Mouse (Mus musculus): Measurements from ENCODE around the gene Mtrex.
A peak's percentile ranks its signal among the peaks of the same experiment; 100 is the strongest.

Mtrex gene

DNA sequence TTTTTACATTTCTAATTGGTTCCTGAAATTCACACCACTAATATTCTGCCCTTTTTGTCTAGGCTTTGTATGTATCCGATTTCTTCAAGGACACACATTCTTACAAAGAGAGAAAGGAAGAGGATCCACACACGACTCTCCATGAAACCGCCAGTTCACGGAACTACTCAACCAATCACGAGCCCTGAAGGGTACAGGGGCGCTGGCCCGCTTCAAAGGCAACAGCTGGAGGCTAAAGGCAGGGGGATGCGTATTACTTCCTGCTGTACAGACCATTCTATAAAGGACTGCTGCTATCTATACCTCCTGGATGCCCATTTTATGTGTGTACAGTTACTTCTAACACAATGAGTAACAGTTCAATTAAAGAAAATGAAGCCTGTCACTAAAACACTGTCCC lies 59.8 kb downstream of the Mtrex start:
- DNase-seq (ENCODE audit: low spot score in 2 of 2) = no peak

DNA sequence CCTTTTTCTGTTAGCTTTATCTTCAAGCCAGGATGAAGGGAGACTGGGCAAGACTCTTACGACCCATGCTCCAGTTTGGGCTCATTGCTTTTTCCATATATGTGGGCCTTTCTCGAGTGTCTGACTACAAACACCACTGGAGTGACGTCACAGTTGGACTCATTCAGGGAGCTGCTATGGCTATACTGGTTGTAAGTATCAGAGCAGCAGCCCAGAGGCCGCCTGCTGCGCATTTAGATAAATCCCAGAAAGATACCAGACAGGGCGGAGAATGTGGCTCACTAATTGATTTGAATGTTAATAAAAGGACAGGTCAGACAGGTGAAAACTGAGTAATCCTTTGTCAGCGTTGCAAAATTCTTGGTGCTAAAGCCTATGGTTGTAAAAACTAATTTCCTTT lies 60.4 kb downstream of the Mtrex start:
- no peak for DNase-seq (ENCODE audit: low spot score in 2 of 2)

- DNase-seq (ENCODE audit: low spot score in 2 of 2) = no peak
Observed at GRCm38 (mm10) chr13:112862978-112863677, 64.1 kb downstream of the Mtrex start.

GRCm38 (mm10) chr13:112862342-112862741 lies 64.9 kb downstream of the Mtrex start:
- DNase-seq (ENCODE audit: low spot score in 2 of 2) = no peak

GRCm38 (mm10) chr13:112861825-112862306 lies 65.3 kb downstream of the Mtrex start:
- no peak for DNase-seq (ENCODE audit: low spot score in 2 of 2)

GRCm38 (mm10) chr13:112860911-112861310 lies 66.3 kb downstream of the Mtrex start:
- DNase-seq (ENCODE audit: low spot score in 2 of 2) = no peak

DNA sequence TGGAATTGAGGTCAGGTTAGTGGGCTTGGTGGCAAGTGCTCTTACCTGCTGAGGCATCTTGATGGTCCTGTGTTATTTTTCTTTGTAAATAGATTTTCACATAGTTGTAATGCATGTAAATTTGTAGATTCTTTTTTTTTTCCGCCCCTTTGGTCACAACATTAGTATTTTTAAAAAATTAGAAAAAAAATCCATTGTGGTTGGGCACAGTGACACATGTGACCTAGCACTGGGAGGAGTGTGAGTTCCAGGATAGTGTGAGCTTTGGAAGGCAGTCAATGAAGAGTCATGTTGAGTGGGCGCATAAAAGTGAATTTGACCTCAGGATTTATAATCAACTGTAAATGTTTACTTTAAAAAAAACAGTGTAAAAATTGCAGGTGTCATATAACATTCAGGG lies 66.8 kb downstream of the Mtrex start:
- DNase-seq (ENCODE audit: low spot score in 2 of 2) = no peak

GRCm38 (mm10) chr13:112859574-112860134 lies 67.5 kb downstream of the Mtrex start:
- no peak for DNase-seq (ENCODE audit: low spot score in 2 of 2)

- no peak for DNase-seq (ENCODE audit: low spot score in 2 of 2)
Observed at GRCm38 (mm10) chr13:112857921-112858320, 69.3 kb downstream of the Mtrex start.

DNA sequence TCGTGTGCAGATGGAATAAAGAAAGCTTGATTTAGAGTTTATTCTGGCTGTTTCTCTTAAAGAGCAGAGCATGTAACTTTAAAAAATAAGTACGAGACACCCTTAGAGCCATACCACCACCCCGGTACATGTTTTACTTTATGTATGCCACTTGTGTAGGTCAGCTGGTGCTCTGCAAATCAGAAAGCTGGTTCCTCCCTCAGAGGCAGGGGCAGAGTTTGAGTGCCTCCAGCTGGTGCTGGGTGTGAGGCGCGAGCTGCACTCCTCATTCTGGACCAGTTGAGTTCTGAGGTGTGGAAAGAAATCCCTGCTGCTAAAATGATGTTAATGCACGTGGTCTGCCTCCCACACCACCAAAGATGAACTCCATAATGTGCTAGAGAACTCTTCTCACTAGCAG lies 72.8 kb downstream of the Mtrex start:
- DNase-seq (ENCODE audit: low spot score in 2 of 2) = no peak

DNA sequence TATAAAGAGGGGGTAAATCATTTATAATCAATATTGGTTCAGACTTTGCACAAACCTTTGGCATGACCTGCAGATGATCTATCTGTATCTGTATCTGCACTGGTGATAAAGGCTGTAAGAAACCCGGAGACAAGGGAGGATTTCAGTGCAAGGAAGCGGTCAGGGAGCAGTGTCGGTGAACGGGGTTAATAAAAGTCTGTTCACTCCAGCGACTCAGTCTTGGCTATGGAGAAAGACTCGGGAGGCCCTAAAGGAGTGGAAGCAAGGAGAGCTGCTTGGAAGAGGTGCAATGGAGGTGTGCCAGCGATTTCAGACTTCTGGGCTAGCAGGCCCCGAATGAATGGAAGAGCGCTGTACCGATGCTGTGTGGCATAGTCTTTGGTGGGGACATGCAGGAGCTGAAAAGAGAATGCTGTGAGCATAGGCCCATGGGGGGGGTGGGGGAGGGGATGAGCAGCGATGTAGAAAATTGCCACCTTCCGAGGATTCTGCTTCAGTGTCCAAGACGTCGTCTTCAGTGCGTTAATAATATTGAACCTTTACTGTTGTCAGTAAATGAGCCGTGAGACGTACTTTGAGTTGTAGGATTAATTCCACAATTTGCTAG lies 73.4 kb downstream of the Mtrex start:
- DNase-seq (ENCODE audit: low spot score in 2 of 2) = no peak

DNA sequence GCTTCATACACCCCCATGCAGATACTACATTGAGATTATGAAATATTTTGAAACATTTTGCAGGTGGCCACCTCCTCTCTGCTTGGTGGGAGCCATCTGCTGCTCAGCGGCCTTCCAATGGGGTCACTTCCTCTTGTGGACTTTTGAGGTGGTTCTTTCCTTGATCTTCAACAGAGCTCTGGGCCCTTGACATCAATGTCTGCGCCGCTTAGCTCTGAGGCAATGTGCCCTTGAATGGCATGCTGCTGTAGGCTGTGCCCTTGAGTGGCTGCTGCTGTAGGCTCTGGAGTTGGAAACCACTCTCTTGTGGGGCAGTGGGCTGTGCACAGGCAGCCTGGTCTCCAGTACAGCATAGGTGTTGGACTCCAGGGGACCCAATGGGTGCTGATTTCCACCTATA lies 81.3 kb downstream of the Mtrex start:
- DNase-seq (ENCODE audit: low spot score in 2 of 2) = no peak

- peak; percentile 10 to 16 for DNase-seq (ENCODE audit: low spot score in 2 of 2)
Observed at GRCm38 (mm10) chr13:112840241-112841087, 86.7 kb downstream of the Mtrex start.

- no peak for DNase-seq (ENCODE audit: low spot score in 2 of 2)
Observed at GRCm38 (mm10) chr13:112838562-112839232, 88.5 kb downstream of the Mtrex start.

- no peak for DNase-seq (ENCODE audit: low spot score in 2 of 2)
Observed at GRCm38 (mm10) chr13:112837621-112838155, 89.5 kb downstream of the Mtrex start.

DNA sequence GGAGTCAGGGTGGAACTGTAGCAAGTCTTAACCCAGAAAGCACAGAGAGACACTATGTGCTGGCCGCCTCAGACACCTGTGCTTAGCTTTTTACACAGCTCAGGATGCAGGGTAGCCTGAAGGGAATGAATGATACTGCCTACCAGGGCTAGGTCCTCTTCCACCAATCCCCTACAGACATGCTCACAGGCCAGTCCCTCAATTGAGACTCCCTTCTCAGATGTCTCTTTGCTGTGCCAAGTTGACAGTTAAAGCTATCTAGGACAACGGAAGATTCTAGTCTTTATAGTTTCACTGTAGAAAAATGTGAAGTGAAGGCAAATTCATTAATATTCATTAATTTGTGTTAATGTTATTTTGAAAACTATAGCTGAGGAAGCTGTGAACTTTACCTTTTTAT lies 90.2 kb downstream of the Mtrex start:
- DNase-seq (ENCODE audit: low spot score in 2 of 2) = no peak

DNA sequence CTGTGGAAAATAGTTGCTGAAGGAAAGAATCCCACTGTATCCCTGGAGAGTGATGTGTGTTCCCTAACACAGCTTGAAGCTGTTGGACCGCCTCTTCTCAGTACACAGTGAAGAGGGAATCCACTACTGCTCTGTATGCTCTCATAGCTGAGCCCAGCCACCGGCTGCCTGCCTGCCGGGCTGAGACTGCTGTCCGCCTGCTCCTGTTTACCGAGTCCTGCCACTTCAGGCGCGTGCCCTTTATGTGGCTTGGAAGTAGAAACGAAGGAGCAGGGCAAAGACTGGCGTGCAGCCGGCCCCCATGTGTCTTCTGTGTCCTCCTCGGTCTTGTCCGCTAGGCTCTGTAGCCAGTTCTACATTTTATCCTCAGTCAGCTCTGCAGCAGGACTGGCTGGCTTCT lies 92.1 kb downstream of the Mtrex start:
- DNase-seq (ENCODE audit: low spot score in 2 of 2) = no peak

GRCm38 (mm10) chr13:112833895-112834263 lies 93.3 kb downstream of the Mtrex start:
- no peak for DNase-seq (ENCODE audit: low spot score in 2 of 2)

GRCm38 (mm10) chr13:112833253-112833894 lies 93.8 kb downstream of the Mtrex start:
- no peak for DNase-seq (ENCODE audit: low spot score in 2 of 2)

- DNase-seq (ENCODE audit: low spot score in 2 of 2) = no peak
Observed at GRCm38 (mm10) chr13:112832589-112832988, 94.6 kb downstream of the Mtrex start.

GRCm38 (mm10) chr13:112829619-112830018 lies 97.6 kb downstream of the Mtrex start:
- no peak for DNase-seq (ENCODE audit: low spot score in 2 of 2)

All from frontal cortex, postnatal 14 days (tissue).